Mouse (Mus musculus) 416B (cell line): ENCODE results near the gene Gtf2ird1.
A peak's percentile ranks its signal among the peaks of the same experiment; 100 is the strongest.
"Not testable (repeated sequence)": the region's sequence is repeated elsewhere in the genome, so short reads cannot be mapped to it uniquely, and the experiment has no call there.

Experiments
- DNase-seq: peaks from one replicate; pipeline ENCODE4 v3.0.0; 2011; ENCODE audit warnings: low read depth

The Gtf2ird1 gene

GRCm38 (mm10) chr5:134475006-134475605, 18.6 kb upstream of the Gtf2ird1 start:
- DNase-seq, result peak; percentile 54

DNA sequence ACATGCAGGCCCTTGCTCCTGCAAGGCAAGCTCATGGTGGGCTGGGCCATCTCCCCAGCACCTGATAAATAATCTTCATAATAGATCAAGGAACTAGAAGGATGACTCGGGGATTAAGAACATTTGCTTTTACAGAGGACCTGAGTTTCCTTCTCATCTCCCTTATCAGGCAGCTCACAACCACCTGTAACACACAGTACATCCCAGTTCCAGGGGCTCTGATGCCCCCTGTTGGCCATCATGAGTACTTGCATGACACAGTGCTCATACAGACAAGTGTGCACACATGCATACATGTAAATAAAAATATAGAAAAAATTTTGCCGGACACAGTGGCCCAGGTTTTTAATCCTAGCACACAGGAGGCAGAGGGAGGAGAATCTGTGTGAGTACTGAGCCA, 17.4 kb upstream of the Gtf2ird1 start:
- DNase-seq, result peak; percentile 75

DNA sequence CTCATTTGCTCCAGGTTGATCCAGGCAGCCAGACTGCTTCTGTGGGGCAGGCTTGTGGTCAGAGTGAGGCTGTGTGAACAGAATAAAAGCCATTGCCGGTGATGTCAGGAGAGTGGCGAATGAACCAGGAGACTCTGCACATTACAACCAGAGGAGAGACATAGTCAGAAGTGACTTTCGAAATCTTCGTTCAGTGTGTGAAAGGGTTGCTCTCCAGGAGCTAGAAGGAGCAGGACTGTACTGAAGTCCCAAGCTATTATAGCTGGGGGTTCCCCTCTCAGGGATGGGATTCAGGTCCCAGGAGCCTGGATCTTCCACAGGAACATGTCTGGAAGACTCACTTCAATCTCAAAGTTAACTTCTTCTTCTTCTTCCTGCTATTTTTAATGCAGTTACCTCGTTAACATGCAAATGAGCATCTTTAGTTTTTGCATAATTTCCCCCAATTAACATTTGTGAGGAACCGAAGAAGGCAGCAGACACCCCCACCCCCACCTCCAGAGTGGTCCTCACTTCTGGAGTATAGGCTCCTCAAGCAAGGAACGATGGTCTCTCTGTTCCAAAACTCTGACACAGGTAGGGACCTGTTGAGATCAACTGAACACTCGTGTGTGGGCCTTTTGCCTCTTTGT, 14.1 kb upstream of the Gtf2ird1 start:
- no peak for DNase-seq

GRCm38 (mm10) chr5:134469559-134470150, 13.1 kb upstream of the Gtf2ird1 start:
- DNase-seq, result no peak

DNA sequence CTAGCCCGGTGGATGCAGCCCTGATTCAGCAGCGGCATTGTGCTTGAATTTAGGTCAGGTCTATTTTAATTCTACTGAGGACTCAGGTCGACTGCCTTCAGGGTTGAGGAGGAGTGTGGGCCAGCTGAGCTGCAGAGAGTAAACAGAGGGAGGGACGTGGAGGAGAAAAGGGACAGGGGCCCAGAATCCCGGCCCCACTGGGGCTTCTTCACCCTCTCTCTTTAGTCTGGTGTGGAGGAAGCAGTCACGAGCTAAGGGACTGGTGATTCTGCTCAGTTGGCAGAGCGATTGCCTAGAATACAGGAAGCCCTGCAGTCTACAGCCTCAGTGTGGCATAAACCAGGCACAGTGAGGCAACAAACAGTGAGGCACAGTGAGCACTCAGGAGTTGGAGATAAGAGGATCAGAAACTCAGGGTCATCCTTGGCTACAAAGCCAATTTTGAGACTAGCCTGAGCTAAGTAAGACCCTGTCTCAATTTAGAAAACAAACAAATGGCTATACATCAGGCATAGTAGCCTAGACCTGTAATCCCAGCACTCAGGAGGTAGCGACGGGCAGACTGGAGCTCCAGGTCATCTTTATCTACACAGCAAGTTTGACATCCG, 11.7 kb upstream of the Gtf2ird1 start:
- DNase-seq, result peak; percentile 21

- DNase-seq, result no peak
These were observed 10.6 kb upstream of the Gtf2ird1 start for GRCm38 (mm10) chr5:134467030-134467549.

GRCm38 (mm10) chr5:134466296-134467029, 9.9 kb upstream of the Gtf2ird1 start:
- no peak for DNase-seq

DNA sequence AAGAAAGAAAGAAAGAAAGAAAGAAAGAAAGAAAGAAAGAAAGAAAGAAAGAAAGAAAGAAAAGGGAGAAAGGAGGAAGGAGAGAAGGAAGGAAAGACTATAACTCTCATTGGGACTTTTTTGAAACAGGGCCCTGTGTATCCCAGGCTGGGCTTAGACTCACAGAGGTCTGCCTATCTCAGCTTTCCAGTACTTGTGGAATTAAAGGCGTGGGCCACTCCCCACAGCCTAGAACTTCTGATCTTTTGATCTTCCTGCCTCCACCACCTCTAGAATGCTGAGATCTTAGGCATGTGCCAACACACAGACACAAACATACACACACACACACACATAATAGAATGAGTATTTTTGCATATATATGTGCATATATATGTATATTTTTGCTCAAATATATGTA, 8.7 kb upstream of the Gtf2ird1 start:
- DNase-seq, result no peak

DNA sequence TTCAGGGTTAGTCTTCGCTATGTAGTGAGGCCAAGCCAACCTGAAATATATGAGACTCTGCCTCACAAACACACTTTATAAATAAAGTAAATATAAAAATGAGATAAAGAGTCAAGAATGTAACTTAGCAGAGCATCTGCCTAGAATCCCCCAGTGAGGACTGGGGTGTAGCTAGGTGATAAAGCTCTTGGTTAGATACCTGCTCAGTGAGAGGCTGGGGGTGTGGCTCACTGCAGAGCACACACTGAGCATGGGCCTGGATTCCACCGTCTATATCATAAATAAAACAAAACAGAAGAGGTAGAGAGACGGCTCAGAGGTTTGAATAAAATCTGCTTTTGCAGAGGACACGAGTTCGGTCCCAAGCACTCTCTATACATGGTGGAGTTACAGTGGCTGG, 7.7 kb upstream of the Gtf2ird1 start:
- no peak for DNase-seq

DNA sequence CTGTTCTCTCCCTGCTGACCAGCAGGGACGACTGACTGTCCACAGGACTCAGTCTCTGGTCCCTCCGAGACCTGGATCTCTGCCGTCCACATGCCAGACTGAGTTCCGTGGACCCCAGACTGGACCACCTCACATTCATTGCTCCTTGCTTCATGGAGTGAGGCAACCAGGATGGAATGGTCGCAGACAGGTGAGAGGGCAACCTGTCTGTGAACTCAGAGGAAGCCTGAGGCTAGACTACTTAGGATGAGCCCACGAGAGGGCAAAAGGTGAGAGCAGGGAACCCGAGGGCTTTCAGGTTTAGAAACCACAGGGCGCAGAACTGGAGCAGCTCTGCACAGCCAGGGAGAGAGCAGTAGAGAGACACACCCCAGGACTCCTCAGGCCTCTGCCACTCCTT, 6.2 kb upstream of the Gtf2ird1 start:
- DNase-seq, result no peak

DNA sequence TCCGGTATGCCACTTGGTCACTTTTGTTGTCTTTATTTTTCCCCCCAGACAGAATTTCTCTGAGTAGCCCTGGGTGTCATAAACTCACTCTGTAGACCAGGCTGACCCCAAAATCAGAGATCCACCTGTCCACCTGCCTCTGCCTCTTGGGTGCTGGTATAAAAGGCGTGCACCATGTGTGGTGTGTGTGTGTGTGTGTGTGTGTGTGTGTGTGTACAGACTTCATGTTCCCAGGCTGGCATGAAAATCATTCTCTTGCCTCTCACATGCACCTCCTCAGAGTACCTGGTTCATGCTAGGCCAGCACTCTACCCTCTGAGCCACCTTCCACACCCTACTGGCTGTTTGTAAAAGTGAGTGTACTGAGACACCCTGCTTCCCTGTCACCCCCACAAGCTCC, 5.8 kb upstream of the Gtf2ird1 start:
- no peak for DNase-seq

DNA sequence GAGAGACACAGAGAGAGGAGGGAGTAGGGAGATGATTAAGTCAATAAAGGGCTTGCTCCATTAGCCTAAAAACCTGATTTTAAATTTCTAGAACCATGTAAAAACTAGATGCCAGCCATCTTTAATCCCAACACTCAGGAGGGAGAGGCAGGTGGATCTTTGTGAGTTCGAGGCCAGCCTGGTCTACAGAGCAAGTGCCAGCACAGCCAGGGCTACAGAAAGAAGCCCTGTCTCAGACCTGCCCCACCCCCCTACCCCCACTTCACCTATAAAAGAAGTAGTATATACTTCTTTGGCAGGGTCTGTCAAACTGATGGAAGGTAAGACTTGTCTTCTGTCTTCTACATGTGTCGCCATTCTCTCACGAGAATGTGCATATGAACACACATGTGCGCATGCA, 4.0 kb upstream of the Gtf2ird1 start:
- no peak for DNase-seq

- DNase-seq, result peak; percentile 25
These were observed 2.6 kb upstream of the Gtf2ird1 start for GRCm38 (mm10) chr5:134459096-134459495.

- DNase-seq, result no peak
These were observed 1.9 kb upstream of the Gtf2ird1 start for GRCm38 (mm10) chr5:134458416-134458815.

DNA sequence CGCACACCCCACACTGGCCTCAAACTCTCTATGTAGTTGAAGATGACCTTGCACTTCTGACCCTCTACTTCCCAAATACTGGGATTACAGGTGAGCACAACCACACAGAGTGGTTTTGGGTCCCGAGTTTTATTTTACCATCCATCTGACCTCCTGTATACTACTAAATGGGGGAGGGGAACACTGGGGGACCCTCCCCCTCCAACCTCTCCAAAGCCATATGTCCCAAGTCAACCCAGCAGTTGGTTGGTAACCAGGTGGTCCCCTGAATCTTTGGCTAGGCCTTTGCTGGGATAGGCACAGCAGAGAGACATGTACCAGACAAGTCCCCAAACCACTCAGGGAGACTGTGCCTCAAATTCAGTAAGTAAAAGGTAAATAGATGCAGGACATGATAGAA, 855 bp upstream of the Gtf2ird1 start:
- DNase-seq, result no peak

GRCm38 (mm10) chr5:134455914-134456423, 547 bp downstream of the Gtf2ird1 start:
- DNase-seq, result peak; percentile 50

DNA sequence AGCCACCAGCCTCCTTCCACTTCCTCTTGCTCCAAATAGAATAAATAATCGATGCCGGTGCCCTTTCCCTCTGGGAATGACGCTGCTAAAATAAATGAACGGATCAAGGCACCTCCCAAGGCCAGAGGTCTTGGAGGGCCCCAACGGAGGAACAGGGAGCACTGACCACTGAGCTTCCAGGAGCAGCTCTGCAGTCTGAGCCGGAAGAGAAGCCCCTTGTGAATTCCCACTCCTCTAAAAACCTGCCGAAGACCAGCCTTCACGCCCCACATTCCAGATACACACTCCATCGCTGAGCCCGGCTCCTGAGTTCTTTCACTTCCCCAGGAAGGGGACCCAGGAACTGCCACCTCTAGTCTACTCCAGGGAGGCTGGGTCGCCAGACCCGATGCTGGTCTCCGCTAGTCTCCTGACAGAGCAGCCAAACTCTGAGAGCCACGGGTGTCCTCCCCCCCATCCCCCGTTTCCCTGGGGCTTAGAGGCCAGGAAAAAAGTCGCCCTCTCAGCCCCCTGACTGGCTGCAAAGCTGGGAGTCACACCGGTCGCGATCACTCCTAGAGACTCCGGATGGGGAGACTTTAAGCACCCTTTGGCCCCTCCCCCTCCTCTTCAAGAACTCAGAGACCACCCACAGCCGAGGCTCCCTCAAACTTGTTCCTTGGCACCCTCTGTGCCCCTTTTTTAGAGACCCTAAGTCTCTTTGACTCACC, 1.2 kb downstream of the Gtf2ird1 start:
- DNase-seq, result peak; percentile 32

DNA sequence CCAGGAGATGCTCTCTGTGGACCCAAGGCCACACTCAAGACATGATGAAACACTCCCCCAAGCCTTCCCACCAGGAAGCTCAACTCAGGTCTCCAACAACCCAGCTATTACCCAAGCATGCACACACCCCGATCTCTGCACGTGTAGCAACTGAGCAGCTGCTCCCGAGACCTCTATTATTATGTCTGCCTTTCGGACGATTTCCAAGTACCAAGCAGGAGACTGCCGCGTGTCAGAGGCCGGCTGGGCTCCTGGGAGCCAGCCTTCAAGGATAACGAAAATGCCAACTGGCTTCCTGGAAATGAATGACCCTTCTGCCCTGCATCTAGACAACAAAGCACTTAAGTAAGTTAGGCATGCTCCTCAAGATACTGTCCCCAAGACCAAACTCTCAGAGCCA, 2.1 kb downstream of the Gtf2ird1 start:
- DNase-seq, result no peak

DNA sequence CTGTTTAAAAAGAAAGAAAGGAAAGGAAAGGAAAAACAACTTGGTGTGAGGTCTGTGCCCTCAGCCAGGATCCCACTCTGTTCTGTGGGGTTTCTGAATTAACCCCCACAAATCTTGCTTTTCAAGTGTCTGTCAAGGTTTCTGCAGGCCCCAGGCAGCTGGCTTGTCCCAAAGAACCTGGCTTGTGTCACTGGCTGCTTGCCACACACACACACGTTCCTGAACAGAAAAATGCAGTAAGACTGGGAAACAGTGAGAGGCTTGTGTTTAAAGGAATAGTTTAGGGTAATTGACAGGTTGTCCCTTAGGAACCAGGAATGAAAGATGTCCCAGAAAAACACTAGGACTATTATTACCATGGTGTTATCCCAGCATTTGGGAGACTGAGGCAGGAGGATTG, 2.9 kb downstream of the Gtf2ird1 start:
- no peak for DNase-seq

GRCm38 (mm10) chr5:134446755-134447154, 9.8 kb downstream of the Gtf2ird1 start:
- not testable (repeated sequence) for DNase-seq

DNA sequence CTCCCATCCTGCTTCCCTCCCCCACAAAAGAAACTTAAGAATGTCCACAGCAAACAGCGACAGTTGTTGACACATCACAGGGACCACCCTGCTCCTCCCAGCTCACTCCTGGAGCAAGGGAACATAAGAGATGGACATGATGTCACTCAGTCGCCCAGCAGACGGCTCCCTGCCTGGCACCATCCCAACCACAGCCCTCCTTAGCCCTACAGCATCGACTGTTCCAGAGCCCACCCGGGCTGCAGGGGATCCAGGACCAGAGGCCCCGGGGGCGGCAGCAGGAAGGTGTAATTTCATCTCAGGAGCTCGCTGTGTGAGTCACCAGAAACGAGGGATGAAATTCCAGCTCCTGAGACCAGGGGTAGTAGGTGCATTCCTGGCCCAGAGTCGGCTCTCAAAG, 10.6 kb downstream of the Gtf2ird1 start:
- DNase-seq, result no peak
